Comparison of ENCODE assay signal across 29 mouse cellular contexts in genomic region chr17:4328810-4329209, GRCm38 (mm10).
A peak's percentile ranks its signal among the peaks of the same experiment; 100 is the strongest.
DNase-seq lines count a peak whose midpoint lies in the region; ATAC-seq and TF ChIP-seq lines count a peak whose summit lies in the region.
"Had no signal": no experiment of that assay in that cellular context is flagged by ENCODE, and none has a peak within 500 bp of the region (broad histone marks: within the 10 kb centered on the region; RNA-seq: fewer than 3 reads in every experiment).

No protein-coding gene starts in this region.

- H3K9ac ChIP-seq in kidney, embryonic 15.5 days: no peak overlapping the region
- H3K9ac ChIP-seq in kidney, postnatal 0 days (ENCODE audit: low read depth, low read length): no peak overlapping the region
- no peak overlapping the region for H3K9ac ChIP-seq in kidney, embryonic 16.5 days (replicated peaks; ENCODE audit: low read length)
- H3K9ac ChIP-seq: embryonic facial prominence, embryonic 13.5 days; embryonic facial prominence, embryonic 15.5 days; forebrain, embryonic 12.5 days had no signal

- 81% methylated on average over 1 of the region's 1 CpGs for WGBS in kidney, embryonic 15.5 days
- 82% methylated on average over 1 of the region's 1 CpGs for WGBS in kidney, postnatal 0 days
- 76% methylated on average over 1 of the region's 1 CpGs for WGBS in kidney, embryonic 16.5 days

- H3K4me2 ChIP-seq in kidney, embryonic 15.5 days: no peak overlapping the region
- H3K4me2 ChIP-seq in kidney, postnatal 0 days (ENCODE audit: low read length): no peak overlapping the region
- H3K4me2 ChIP-seq in kidney, embryonic 16.5 days (replicated peaks; ENCODE audit: low read depth, low read length): no peak overlapping the region
- H3K4me2 ChIP-seq: embryonic facial prominence, embryonic 13.5 days; embryonic facial prominence, embryonic 15.5 days; forebrain, embryonic 12.5 days had no signal

- no peaks in the 10 kb centered on the region for H3K27me3 ChIP-seq in kidney, embryonic 15.5 days
- no peaks in the 10 kb centered on the region for H3K27me3 ChIP-seq in kidney, postnatal 0 days (ENCODE audit: insufficient read depth, low read length)
- H3K27me3 ChIP-seq in kidney, embryonic 16.5 days (ENCODE audit: insufficient read depth, low read length): no peaks in the 10 kb centered on the region
- H3K27me3 ChIP-seq: CH12.LX; embryonic facial prominence, embryonic 13.5 days; embryonic facial prominence, embryonic 15.5 days; forebrain, embryonic 12.5 days; Patski had no signal

- no peak overlapping the region for H3K27ac ChIP-seq in kidney, embryonic 15.5 days
- no peak overlapping the region for H3K27ac ChIP-seq in kidney, postnatal 0 days
- no peak overlapping the region for H3K27ac ChIP-seq in kidney, embryonic 16.5 days (ENCODE audit: low read length)
- H3K27ac ChIP-seq: embryonic facial prominence, embryonic 13.5 days; embryonic facial prominence, embryonic 15.5 days; forebrain, embryonic 10.5 days; forebrain, embryonic 12.5 days had no signal

- ATAC-seq in kidney, embryonic 15.5 days (replicated peaks; ENCODE audit: low FRiP score): no peak
- peak; percentile 52; the same call in 1 of the 2 replicates for ATAC-seq in kidney, postnatal 0 days (replicated peaks; ENCODE audit: low FRiP score, low read depth)
- ATAC-seq in kidney, embryonic 16.5 days (ENCODE audit: low FRiP score, low TSS enrichment): no peak; the same call in 1 of the 2 replicates
- ATAC-seq: activated CD4-positive, CD25-positive, alpha-beta regulatory T cell, adult 4 months; CD4-positive, CD25-positive, alpha-beta regulatory T cell, adult 4 months; forebrain, embryonic 14.5 days; Patski had no signal

- H3K4me3 ChIP-seq in kidney, embryonic 15.5 days (replicated peaks): no peak overlapping the region
- no peak overlapping the region for H3K4me3 ChIP-seq in kidney, postnatal 0 days (replicated peaks; ENCODE audit: low read depth, low read length)
- H3K4me3 ChIP-seq in kidney, embryonic 16.5 days (ENCODE audit: low read length): no peak overlapping the region
- H3K4me3 ChIP-seq: embryonic facial prominence, embryonic 13.5 days; embryonic facial prominence, embryonic 15.5 days; erythroblast, embryonic 14.5 days; forebrain, embryonic 10.5 days; forebrain, embryonic 12.5 days had no signal

- no peak for TF ChIP-seq CTCF in kidney, postnatal 0 days (IDR thresholded peaks at IDR 0.05; ENCODE audit: low read depth)

- DNase-seq in kidney, adult 11 months: peak; percentile 7
- DNase-seq in kidney, adult 18-20 months: no peak
- DNase-seq in kidney, adult 8-10 months: peak; percentile 2 to 4
- DNase-seq in kidney, postnatal 0 days (ENCODE audit: low spot score): peak; percentile 5
- peak; percentile 24 for DNase-seq in retina, postnatal 1 day
- DNase-seq in retina, embryonic 14.5 days (ENCODE audit: low spot score): no peak
- DNase-seq: adrenal gland, adult 8-10 months; adrenal gland, postnatal 14 days; adrenal gland, postnatal 36 days; B cell, adult 2 months; cerebellum, adult 11-12 months; cerebellum, adult 2 months; cerebellum, adult 9-10 months; cerebellum, postnatal 10 days; cerebellum, postnatal 25 days; embryo, embryonic 11 days had no signal

- H3K36me3 ChIP-seq in kidney, embryonic 15.5 days: no peaks in the 10 kb centered on the region
- H3K36me3 ChIP-seq in kidney, postnatal 0 days (ENCODE audit: insufficient read depth, low read length): no peaks in the 10 kb centered on the region
- H3K36me3 ChIP-seq in kidney, embryonic 16.5 days (ENCODE audit: insufficient read depth, low read length): no peaks in the 10 kb centered on the region
- H3K36me3 ChIP-seq: embryonic facial prominence, embryonic 13.5 days; embryonic facial prominence, embryonic 15.5 days; forebrain, embryonic 10.5 days; forebrain, embryonic 12.5 days; G1E had no signal

- no peaks in the 10 kb centered on the region for H3K4me1 ChIP-seq in kidney, embryonic 15.5 days
- H3K4me1 ChIP-seq in kidney, postnatal 0 days (replicated peaks; ENCODE audit: insufficient read depth, low read length): no peaks in the 10 kb centered on the region
- H3K4me1 ChIP-seq in kidney, embryonic 16.5 days (ENCODE audit: insufficient read depth, low read length): no peaks in the 10 kb centered on the region
- H3K4me1 ChIP-seq: embryonic facial prominence, embryonic 13.5 days; embryonic facial prominence, embryonic 15.5 days had no signal

- no peaks in the 10 kb centered on the region for H3K9me3 ChIP-seq in kidney, embryonic 15.5 days (replicated peaks)
- H3K9me3 ChIP-seq in kidney, postnatal 0 days (replicated peaks; ENCODE audit: low read length): no peaks in the 10 kb centered on the region
- H3K9me3 ChIP-seq in kidney, embryonic 16.5 days (ENCODE audit: low read length): no peaks in the 10 kb centered on the region
- H3K9me3 ChIP-seq: embryonic facial prominence, embryonic 13.5 days; embryonic facial prominence, embryonic 15.5 days; forebrain, embryonic 10.5 days; forebrain, embryonic 12.5 days; G1E had no signal

Comparison
In these comparisons a context has a peak if more than half of its experiments do, and no peak if none do; other contexts are left out.
1. DNase-seq: peak in kidney, adult 11 months (single experiment), kidney, adult 8-10 months (2 of 2), kidney, postnatal 0 days (single experiment) and retina, postnatal 1 day (single experiment); none in kidney, adult 18-20 months (single experiment) and retina, embryonic 14.5 days (single experiment).